Mouse (Mus musculus) frontal cortex, adult (tissue): ENCODE measurements at regions not wholly inside any gene's neighbourhood (a gene's known extent, or its start where the extent isn't known, plus 50 kb on each side); places are given as distances from the start of the nearest gene placed in this dataset.

ENCODE experiments used
- ATAC-seq: cut with Nextera tagmentation; 2 replicates; pipeline ENCODE4 v1.9.2; 2017; ENCODE audit warnings: mild to moderate bottlenecking, moderate library complexity, mixed read lengths; ENCODE audit not compliant: low TSS enrichment

GRCm38 (mm10) chr14:98747159-98747775, 246.9 kb downstream of the Rpl36a-ps1 start:
- no peak for ATAC-seq

- no peak for ATAC-seq
These were observed 263.7 kb downstream of the Rpl36a-ps1 start for GRCm38 (mm10) chr14:98730375-98730774.

GRCm38 (mm10) chr14:98728863-98729262, 265.3 kb downstream of the Rpl36a-ps1 start:
- ATAC-seq: no peak

- no peak for ATAC-seq
These were observed 271.6 kb downstream of the Rpl36a-ps1 start for GRCm38 (mm10) chr14:98722481-98722880.

- no peak for ATAC-seq
These were observed 273.1 kb downstream of the Rpl36a-ps1 start for GRCm38 (mm10) chr14:98721033-98721432.

- ATAC-seq: no peak
These were observed 286.1 kb downstream of the Rpl36a-ps1 start for GRCm38 (mm10) chr14:98708045-98708444.

GRCm38 (mm10) chr14:98707574-98707973, 286.5 kb downstream of the Rpl36a-ps1 start:
- ATAC-seq: no peak

- ATAC-seq: peak; percentile 74
These were observed 290.8 kb downstream of the Rpl36a-ps1 start for GRCm38 (mm10) chr14:98703289-98703688.

GRCm38 (mm10) chr14:98656533-98656932, 337.6 kb downstream of the Rpl36a-ps1 start:
- ATAC-seq: no peak

GRCm38 (mm10) chr14:98654191-98654809, 339.8 kb downstream of the Rpl36a-ps1 start:
- no peak for ATAC-seq

GRCm38 (mm10) chr14:98651221-98651620, 342.9 kb downstream of the Rpl36a-ps1 start:
- ATAC-seq: no peak

GRCm38 (mm10) chr14:98650520-98650919, 343.6 kb downstream of the Rpl36a-ps1 start:
- ATAC-seq: no peak

- peak; percentile 41; the same call in 1 of the 2 replicates for ATAC-seq
These were observed 346.5 kb downstream of the Rpl36a-ps1 start for GRCm38 (mm10) chr14:98647614-98648013.

- no peak for ATAC-seq
These were observed 350.4 kb downstream of the Rpl36a-ps1 start for GRCm38 (mm10) chr14:98643756-98644155.

GRCm38 (mm10) chr14:98642661-98643331, 351.3 kb downstream of the Rpl36a-ps1 start:
- ATAC-seq: no peak

- no peak for ATAC-seq
These were observed 365.1 kb downstream of the Rpl36a-ps1 start for GRCm38 (mm10) chr14:98629026-98629425.

- peak; percentile 52; the same call in 1 of the 2 replicates for ATAC-seq
These were observed 367.6 kb downstream of the Rpl36a-ps1 start for GRCm38 (mm10) chr14:98626476-98626875.

GRCm38 (mm10) chr14:98625867-98626266, 368.3 kb downstream of the Rpl36a-ps1 start:
- no peak for ATAC-seq

- ATAC-seq: no peak
These were observed 388.3 kb downstream of the Rpl36a-ps1 start for GRCm38 (mm10) chr14:98605772-98606171.

GRCm38 (mm10) chr14:98596252-98596651, 397.9 kb downstream of the Rpl36a-ps1 start:
- no peak for ATAC-seq

- ATAC-seq: peak; percentile 92
These were observed 404.3 kb downstream of the Rpl36a-ps1 start for GRCm38 (mm10) chr14:98589846-98590245.

GRCm38 (mm10) chr14:98571644-98572043, 402.1 kb upstream of the Dach1 start:
- no peak for ATAC-seq

- no peak for ATAC-seq
These were observed 392.4 kb upstream of the Dach1 start for GRCm38 (mm10) chr14:98562002-98562401.
